Mouse (Mus musculus): ENCODE results near the gene Cog7. TPM values are rescaled to one million over a fixed set of nuclear protein-coding genes. Genes with fewer than 3 reads are reported as not detected.

Cog7 gene
- polyA plus RNA-seq, 1 experiment from 2014 or later, result 20.7 TPM

- ATAC-seq (replicated peaks; ENCODE audit: low FRiP score), result no peak
- peaks cover 10% of the 10 kb centered on the region for H3K36me3 ChIP-seq (ENCODE audit: control insufficient read depth, insufficient read depth, low read length)
- DNase-seq (ENCODE audit: low spot score), result no peak
- no peaks in the 10 kb centered on the region for H3K9me3 ChIP-seq (ENCODE audit: control insufficient read depth, low read length)
- WGBS, result 82% methylated on average over 7 of the region's 7 CpGs
- no peak overlapping the region for H3K27ac ChIP-seq (ENCODE audit: low read depth, low read length)
- peaks cover 3% of the 10 kb centered on the region; the same call in 1 of the 2 replicates for H3K4me1 ChIP-seq (replicated peaks; ENCODE audit: control insufficient read depth, insufficient read depth, low read length)
- no peaks in the 10 kb centered on the region for H3K27me3 ChIP-seq (replicated peaks; ENCODE audit: control insufficient read depth, insufficient read depth, low read length)
- no peak overlapping the region for H3K4me3 ChIP-seq (ENCODE audit: low read depth, low read length)
- H3K4me2 ChIP-seq, result no peak overlapping the region
- H3K9ac ChIP-seq (ENCODE audit: low read depth, low read length), result no peak overlapping the region
Observed at GRCm38 (mm10) chr7:121966169-121966568, 15.3 kb downstream of the Cog7 start.

- peaks cover 5% of the 10 kb centered on the region; the same call in 1 of the 2 replicates for H3K36me3 ChIP-seq (ENCODE audit: control insufficient read depth, insufficient read depth, low read length)
- H3K4me1 ChIP-seq (replicated peaks; ENCODE audit: control insufficient read depth, insufficient read depth, low read length), result no peaks in the 10 kb centered on the region; the same call in 1 of the 2 replicates
- ATAC-seq (replicated peaks; ENCODE audit: low FRiP score) (no peak), DNase-seq (ENCODE audit: low spot score) (no peak)
- H3K9me3 ChIP-seq (ENCODE audit: control insufficient read depth, low read length), result no peaks in the 10 kb centered on the region
- H3K4me2 ChIP-seq, result no peak overlapping the region
- no peaks in the 10 kb centered on the region for H3K27me3 ChIP-seq (replicated peaks; ENCODE audit: control insufficient read depth, insufficient read depth, low read length)
- whole genome bisulfite sequencing, result 72% methylated on average over 6 of the region's 6 CpGs
- H3K27ac ChIP-seq (ENCODE audit: low read depth, low read length), result no peak overlapping the region
- H3K4me3 ChIP-seq (ENCODE audit: low read depth, low read length), result no peak overlapping the region
- H3K9ac ChIP-seq (ENCODE audit: low read depth, low read length), result no peak overlapping the region
Observed at GRCm38 (mm10) chr7:121963883-121964398, 17.6 kb downstream of the Cog7 start.

GRCm38 (mm10) chr7:121962571-121962959 is 18.9 kb downstream of the Cog7 start:
- no peak overlapping the region for H3K27ac ChIP-seq (ENCODE audit: low read depth, low read length)
- no peak overlapping the region for H3K4me2 ChIP-seq
- ATAC-seq (replicated peaks; ENCODE audit: low FRiP score) (no peak), DNase-seq (ENCODE audit: low spot score) (no peak)
- no peaks in the 10 kb centered on the region for H3K4me1 ChIP-seq (replicated peaks; ENCODE audit: control insufficient read depth, insufficient read depth, low read length)
- WGBS, result 77% methylated on average over 3 of the region's 3 CpGs
- no peaks in the 10 kb centered on the region for H3K9me3 ChIP-seq (ENCODE audit: control insufficient read depth, low read length)
- H3K27me3 ChIP-seq (replicated peaks; ENCODE audit: control insufficient read depth, insufficient read depth, low read length), result no peaks in the 10 kb centered on the region
- no peak overlapping the region for H3K9ac ChIP-seq (ENCODE audit: low read depth, low read length)
- no peak overlapping the region for H3K4me3 ChIP-seq (ENCODE audit: low read depth, low read length)
- peaks cover 2% of the 10 kb centered on the region; the same call in 1 of the 2 replicates for H3K36me3 ChIP-seq (ENCODE audit: control insufficient read depth, insufficient read depth, low read length)

GRCm38 (mm10) chr7:121961913-121962570 is 19.5 kb downstream of the Cog7 start:
- DNase-seq (ENCODE audit: low spot score), result no peak
- H3K4me3 ChIP-seq (ENCODE audit: low read depth, low read length), result no peak overlapping the region
- H3K36me3 ChIP-seq (ENCODE audit: control insufficient read depth, insufficient read depth, low read length), result peaks cover 2% of the 10 kb centered on the region; the same call in 1 of the 2 replicates
- 81% methylated on average over 7 of the region's 7 CpGs for WGBS
- no peaks in the 10 kb centered on the region for H3K4me1 ChIP-seq (replicated peaks; ENCODE audit: control insufficient read depth, insufficient read depth, low read length)
- no peaks in the 10 kb centered on the region for H3K27me3 ChIP-seq (replicated peaks; ENCODE audit: control insufficient read depth, insufficient read depth, low read length)
- H3K9ac ChIP-seq (ENCODE audit: low read depth, low read length), result no peak overlapping the region
- ATAC-seq (replicated peaks; ENCODE audit: low FRiP score), result no peak
- no peaks in the 10 kb centered on the region for H3K9me3 ChIP-seq (ENCODE audit: control insufficient read depth, low read length)
- no peak overlapping the region for H3K27ac ChIP-seq (ENCODE audit: low read depth, low read length)
- no peak overlapping the region for H3K4me2 ChIP-seq

- no peak for ATAC-seq (replicated peaks; ENCODE audit: low FRiP score)
- 83% methylated on average over 12 of the region's 12 CpGs for WGBS
Observed at GRCm38 (mm10) chr7:121955802-121956201, 25.7 kb downstream of the Cog7 start.

GRCm38 (mm10) chr7:121954891-121955669 is 26.4 kb downstream of the Cog7 start:
- ATAC-seq (replicated peaks; ENCODE audit: low FRiP score), result no peak

More at GRCm38 (mm10) chr7:121955802-121956201, 25.7 kb downstream of the Cog7 start:
- Histone ChIP-seq H3K9ac (ENCODE audit: low read depth, low read length) (no peak overlapping the region), H3K4me1 (replicated peaks; ENCODE audit: control insufficient read depth, insufficient read depth, low read length) (no peaks in the 10 kb centered on the region), H3K36me3 (ENCODE audit: control insufficient read depth, insufficient read depth, low read length) (peaks cover 3% of the 10 kb centered on the region), H3K4me2 (no peak overlapping the region), H3K27me3 (replicated peaks; ENCODE audit: control insufficient read depth, insufficient read depth, low read length) (no peaks in the 10 kb centered on the region), H3K9me3 (ENCODE audit: control insufficient read depth, low read length) (no peaks in the 10 kb centered on the region), H3K27ac (ENCODE audit: low read depth, low read length) (no peak overlapping the region), H3K4me3 (ENCODE audit: low read depth, low read length) (no peak overlapping the region)
- no peak for DNase-seq (ENCODE audit: low spot score)

GRCm38 (mm10) chr7:121947513-121947912 is 34.0 kb downstream of the Cog7 start:
- ATAC-seq (replicated peaks; ENCODE audit: low FRiP score) (no peak), DNase-seq (ENCODE audit: low spot score) (no peak)
- Histone ChIP-seq H3K9ac (ENCODE audit: low read depth, low read length) (no peak overlapping the region), H3K4me2 (no peak overlapping the region), H3K27ac (ENCODE audit: low read depth, low read length) (no peak overlapping the region), H3K27me3 (replicated peaks; ENCODE audit: control insufficient read depth, insufficient read depth, low read length) (no peaks in the 10 kb centered on the region), H3K9me3 (ENCODE audit: control insufficient read depth, low read length) (no peaks in the 10 kb centered on the region), H3K4me3 (ENCODE audit: low read depth, low read length) (no peak overlapping the region), H3K4me1 (replicated peaks; ENCODE audit: control insufficient read depth, insufficient read depth, low read length) (no peaks in the 10 kb centered on the region), H3K36me3 (ENCODE audit: control insufficient read depth, insufficient read depth, low read length) (peaks cover 5% of the 10 kb centered on the region)
- 69% methylated on average over 4 of the region's 4 CpGs for WGBS

More at GRCm38 (mm10) chr7:121954891-121955669, 26.4 kb downstream of the Cog7 start:
- no peak overlapping the region for H3K4me3 ChIP-seq (ENCODE audit: low read depth, low read length)
- peaks cover 3% of the 10 kb centered on the region; the same call in 1 of the 2 replicates for H3K36me3 ChIP-seq (ENCODE audit: control insufficient read depth, insufficient read depth, low read length)
- no peaks in the 10 kb centered on the region for H3K27me3 ChIP-seq (replicated peaks; ENCODE audit: control insufficient read depth, insufficient read depth, low read length)
- no peak overlapping the region for H3K9ac ChIP-seq (ENCODE audit: low read depth, low read length)
- DNase-seq (ENCODE audit: low spot score), result no peak
- H3K9me3 ChIP-seq (ENCODE audit: control insufficient read depth, low read length), result no peaks in the 10 kb centered on the region
- no peak overlapping the region for H3K27ac ChIP-seq (ENCODE audit: low read depth, low read length)
- WGBS, result 88% methylated on average over 11 of the region's 11 CpGs
- H3K4me1 ChIP-seq (replicated peaks; ENCODE audit: control insufficient read depth, insufficient read depth, low read length), result no peaks in the 10 kb centered on the region
- H3K4me2 ChIP-seq, result no peak overlapping the region

GRCm38 (mm10) chr7:121946196-121946595 is 35.3 kb downstream of the Cog7 start:
- H3K9ac ChIP-seq (ENCODE audit: low read depth, low read length), result no peak overlapping the region
- peaks cover 8% of the 10 kb centered on the region for H3K36me3 ChIP-seq (ENCODE audit: control insufficient read depth, insufficient read depth, low read length)
- no peaks in the 10 kb centered on the region for H3K27me3 ChIP-seq (replicated peaks; ENCODE audit: control insufficient read depth, insufficient read depth, low read length)
- H3K27ac ChIP-seq (ENCODE audit: low read depth, low read length), result no peak overlapping the region
- no peaks in the 10 kb centered on the region for H3K4me1 ChIP-seq (replicated peaks; ENCODE audit: control insufficient read depth, insufficient read depth, low read length)
- DNase-seq (ENCODE audit: low spot score), result no peak
- 84% methylated on average over 5 of the region's 5 CpGs for WGBS
- no peak overlapping the region for H3K4me3 ChIP-seq (ENCODE audit: low read depth, low read length)
- no peak for ATAC-seq (replicated peaks; ENCODE audit: low FRiP score)
- no peaks in the 10 kb centered on the region for H3K9me3 ChIP-seq (ENCODE audit: control insufficient read depth, low read length)
- no peak overlapping the region for H3K4me2 ChIP-seq
